Mouse (Mus musculus): ENCODE measurements around the gene Ctu2. TPM values are rescaled to one million over a fixed set of nuclear protein-coding genes. Genes with fewer than 3 reads are reported as not detected.
A peak's percentile ranks its signal among the peaks of the same experiment; 100 is the strongest.

Gene Ctu2
- total RNA-seq, 2 experiments from 2014 or later: 7.6 to 8.6 TPM

DNA sequence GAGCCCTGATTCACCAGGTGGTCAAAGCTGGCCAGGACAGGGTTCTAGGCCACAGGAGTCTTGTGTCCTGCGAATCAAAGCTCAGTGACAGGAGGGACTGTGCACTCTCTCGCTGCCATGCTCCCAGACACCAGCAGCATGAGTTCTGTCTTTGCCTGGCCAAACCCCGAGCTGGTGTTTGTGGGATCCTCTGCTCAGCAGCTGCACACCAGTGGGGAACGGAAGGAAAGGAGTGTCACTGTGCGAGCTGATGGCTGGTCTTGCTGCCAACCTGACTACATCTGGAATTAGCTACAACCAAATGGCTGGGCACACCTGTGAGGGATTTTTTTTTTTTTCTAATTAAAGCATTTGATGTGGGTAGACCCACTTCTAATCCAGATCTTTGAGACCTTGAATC is 5.3 kb upstream of the Ctu2 start:
- DNase-seq: no peak
- intact Hi-C loops (cut with DNase I; ENCODE audit: low total_unique reads): no loop called here

DNA sequence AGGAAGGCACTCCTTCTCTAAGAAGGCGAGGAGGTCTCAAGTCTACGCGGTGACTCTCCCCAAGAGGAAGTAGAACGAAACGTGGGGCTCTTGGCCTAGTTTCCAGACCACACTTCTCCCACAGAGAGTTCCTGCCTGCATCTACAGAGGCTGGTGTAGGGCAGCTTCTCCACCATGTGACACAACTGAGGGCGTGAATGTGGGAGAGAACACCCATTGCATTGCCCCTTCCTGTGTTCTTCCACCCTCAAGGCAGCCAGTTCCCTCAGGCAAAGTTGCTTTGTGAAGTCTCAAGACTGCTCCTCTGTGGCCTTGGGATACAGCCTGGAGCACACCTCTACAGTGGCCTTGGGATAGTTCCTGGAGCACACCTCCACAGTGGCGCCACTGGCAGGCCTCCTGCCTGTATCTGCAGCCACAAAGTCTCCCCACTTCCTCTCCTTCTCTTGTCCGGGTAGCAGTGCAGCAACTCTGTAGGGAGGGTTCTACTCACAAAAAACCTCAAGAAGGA is 2.0 kb upstream of the Ctu2 start:
- intact Hi-C loops (cut with DNase I; ENCODE audit: low total_unique reads): no loop called here
- no peak for DNase-seq

DNA sequence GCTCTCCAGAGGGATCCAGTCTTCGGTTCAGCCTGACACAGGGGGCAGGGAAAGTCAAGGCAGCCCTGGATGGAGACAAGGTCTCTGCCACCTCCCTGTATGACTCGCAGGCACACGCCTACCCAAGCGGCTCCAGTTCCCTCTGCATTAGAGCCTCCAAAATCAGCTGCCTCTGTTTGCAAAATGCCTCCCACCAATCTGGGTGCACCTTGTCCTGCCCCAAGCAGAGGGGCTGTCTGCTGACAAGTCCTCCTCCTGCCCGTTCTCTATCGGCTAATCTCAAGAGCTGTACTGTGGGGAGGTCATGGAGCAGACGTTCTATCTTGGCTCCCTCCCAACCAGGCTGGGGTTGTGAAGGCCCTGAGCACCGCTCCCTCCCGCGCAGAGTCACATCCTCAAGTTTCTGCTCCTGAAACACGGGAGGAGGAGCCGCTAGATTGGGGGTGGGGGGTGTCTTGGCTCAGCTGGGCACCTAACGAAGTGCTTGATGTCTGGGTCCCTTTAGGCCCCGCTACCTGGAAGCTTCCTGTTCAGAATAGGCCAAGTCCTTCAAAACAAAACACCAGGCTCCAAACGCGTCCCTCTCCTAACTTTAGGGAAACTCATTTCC is 887 bp upstream of the Ctu2 start:
- peak; percentile 34 for DNase-seq
- intact Hi-C loops (cut with DNase I; ENCODE audit: low total_unique reads): no loop called here

DNA sequence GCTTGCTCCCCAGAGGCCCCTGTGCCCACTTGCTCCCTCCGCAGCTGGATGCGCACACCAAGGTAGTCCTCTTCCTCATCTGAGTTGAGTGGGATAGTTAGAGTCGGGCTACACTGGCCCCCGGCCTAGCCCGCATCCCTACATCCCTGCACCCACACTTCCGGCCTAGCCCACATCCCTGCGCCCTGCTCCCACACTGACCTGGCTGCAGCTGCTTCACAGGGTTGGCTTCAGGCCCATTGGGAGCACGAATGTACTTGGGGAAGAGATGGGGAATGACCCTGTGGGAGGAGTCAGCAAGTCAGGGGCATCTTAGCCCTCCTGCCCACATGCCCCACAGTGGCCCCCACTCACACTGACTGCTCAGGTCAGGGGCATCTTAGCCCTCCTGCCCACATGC is 6.5 kb downstream of the Ctu2 start:
- intact Hi-C loops (cut with DNase I; ENCODE audit: low total_unique reads): no loop called here
- no peak for DNase-seq

DNA sequence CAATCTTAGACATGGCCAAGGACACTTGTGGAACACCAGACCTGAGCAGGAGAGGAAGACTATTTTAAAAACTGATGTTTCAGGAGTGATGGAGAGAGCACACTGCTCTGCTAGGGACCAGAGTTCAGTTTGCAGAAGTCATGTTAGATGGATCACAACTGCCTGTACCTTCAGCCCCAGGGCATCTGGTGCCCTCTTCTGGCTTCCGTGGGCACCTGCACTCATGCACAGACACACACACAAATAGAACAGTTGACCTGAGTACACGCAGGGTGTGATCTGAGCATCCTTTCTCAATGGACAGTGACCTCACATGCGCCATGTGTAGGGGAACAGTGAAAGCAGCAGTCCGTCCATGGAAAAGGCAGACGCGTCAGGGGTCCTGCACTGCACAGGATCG is 7.9 kb downstream of the Ctu2 start:
- intact Hi-C loops (cut with DNase I; ENCODE audit: low total_unique reads): no loop called here
- DNase-seq: no peak

DNA sequence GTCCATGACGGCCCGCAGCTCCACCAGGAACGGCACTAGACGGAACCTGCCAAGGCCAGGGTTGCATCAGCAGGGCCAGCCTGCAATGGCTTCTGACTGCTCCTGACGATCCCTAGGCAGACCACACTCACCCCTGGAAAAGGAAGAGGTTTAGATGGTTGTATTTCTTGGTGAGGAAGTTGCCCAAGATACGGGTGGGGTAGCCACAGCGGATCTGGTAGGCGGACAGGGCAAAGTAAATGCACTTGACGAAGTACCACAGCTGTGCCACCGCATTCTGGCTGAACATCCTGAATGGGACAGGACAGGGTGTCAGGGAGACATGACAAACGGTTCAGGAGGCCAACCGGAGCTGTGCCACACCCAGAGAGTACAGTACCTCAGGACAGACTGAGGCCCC is 8.9 kb downstream of the Ctu2 start:
- intact Hi-C loops (cut with DNase I; ENCODE audit: low total_unique reads): no loop called here
- no peak for DNase-seq

DNA sequence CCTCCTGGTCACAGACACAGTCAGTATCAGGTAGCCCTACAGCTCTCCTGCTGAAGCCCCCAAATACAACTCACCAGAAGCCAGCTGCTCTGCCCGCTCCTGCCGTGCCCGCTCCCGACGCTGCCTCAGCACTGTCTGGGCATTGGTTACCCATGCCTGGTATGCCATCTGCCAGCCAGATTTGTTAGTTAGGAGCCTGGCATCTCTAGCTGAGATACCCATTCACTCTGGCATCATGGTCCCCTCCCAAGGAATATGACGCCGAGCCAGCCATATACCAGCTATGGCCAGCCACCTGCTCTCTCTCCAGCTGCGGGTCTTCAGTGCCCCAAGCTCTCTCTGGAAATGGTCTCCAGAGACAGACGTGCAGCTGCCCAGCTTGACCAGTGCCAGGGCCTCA is 12.4 kb downstream of the Ctu2 start:
- intact Hi-C loops (cut with DNase I; ENCODE audit: low total_unique reads): no loop called here
- no peak for DNase-seq

DNA sequence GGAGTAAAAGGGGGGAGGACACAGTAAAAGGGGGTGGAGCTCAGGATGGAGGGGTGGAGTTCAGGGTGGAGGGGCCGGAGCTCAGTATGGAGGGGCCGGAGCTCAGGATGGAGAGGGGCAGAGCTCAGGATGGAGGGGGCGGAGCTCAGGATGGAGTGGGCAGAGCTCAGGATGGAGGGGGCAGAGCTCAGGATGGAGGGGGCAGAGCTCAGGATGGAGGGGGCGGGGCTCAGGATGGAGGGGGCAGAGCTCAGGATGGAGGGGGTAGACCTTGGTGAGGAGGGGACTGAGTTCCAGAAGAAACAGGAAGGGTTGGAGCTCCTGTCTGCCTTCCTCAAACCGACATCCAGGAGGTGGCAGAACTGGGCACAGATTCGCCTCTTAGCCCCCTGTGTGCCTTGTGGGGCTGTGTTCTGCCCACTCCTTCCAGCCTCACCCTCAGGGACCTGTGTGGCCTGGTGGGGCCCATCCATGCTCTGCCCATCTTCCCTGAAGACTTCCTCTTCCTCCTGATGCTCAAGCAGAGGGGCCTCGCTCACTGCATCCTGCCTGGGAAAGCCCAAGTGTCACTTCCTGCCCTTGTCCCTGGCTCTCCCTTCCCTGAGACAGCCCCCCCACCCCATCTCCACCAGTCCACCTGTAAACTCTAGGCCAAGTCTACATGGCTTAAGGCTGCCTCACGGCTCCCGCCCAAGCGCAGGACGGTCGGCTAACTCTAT is 21.2 kb downstream of the Ctu2 start:
- intact Hi-C loops (cut with DNase I; ENCODE audit: low total_unique reads): no loop called here
- no peak for DNase-seq

DNA sequence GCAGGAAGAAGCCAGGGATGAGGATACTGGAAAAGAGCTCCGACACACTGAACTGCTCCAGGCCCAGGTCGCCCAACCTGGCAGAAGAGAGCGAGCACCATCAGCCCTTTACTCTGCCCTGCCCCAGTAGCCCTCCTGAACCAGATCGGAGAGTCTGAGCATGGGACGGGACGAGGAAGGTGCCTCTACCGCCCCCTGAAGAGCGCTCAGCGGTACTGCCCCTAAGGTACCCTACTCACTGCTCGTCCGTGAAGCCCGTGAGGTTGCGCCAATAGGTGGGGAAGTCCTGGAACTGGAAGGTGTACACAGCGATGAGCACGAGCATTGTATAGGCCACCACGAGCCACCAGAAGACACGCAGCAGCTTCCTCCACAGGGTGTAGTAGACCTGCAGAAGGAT is 22.0 kb downstream of the Ctu2 start:
- no peak for DNase-seq
- intact Hi-C loops (cut with DNase I; ENCODE audit: low total_unique reads): no loop called here

DNA sequence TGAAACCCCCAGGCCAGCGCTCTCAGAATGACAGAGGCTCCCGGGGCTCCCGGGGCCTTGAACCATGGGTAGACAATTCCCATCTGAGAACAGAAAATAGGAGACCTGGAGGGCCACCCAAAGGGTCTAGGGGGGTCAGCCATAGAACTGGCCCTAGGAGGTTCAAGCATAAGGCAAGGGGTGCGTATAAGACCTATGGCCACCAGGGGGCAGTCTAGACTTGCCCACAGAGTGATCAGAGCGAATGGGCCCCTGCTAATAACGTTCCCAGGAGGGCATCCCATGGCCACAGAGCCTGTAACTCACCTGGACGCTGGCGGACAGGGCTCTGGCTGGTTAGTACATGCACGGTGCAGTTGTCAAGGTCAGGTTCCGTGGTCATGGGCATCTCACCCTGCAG is 24.9 kb downstream of the Ctu2 start:
- DNase-seq: peak; percentile 81
- intact Hi-C loops (cut with DNase I; ENCODE audit: low total_unique reads): loop anchor here (2.0 to 5.0 kb wide), 2 partner anchors 50 to 331 kb away; partner anchors contain the start of gene Piezo1

DNA sequence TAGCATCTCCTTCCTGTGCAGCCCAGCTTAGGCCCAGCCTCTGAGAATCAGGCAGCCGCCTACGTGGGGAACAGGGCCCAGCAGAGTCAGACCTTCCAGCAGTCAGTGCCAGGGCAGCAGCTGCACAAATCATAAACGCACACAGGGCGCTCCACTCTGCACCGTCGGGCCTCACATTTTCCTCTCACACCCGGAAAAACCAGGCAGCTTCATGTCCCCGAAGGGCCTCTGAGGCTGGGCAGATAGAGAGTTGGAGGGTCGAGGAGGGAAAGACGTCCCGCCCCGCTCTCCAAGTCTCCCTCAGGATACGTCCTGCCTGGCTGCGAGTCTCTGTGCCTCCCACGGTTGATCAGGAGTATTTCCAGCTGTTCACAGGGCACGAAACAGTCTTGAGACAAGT is 35.6 kb downstream of the Ctu2 start:
- intact Hi-C loops (cut with DNase I; ENCODE audit: low total_unique reads): no loop called here
- DNase-seq: peak; percentile 84

DNA sequence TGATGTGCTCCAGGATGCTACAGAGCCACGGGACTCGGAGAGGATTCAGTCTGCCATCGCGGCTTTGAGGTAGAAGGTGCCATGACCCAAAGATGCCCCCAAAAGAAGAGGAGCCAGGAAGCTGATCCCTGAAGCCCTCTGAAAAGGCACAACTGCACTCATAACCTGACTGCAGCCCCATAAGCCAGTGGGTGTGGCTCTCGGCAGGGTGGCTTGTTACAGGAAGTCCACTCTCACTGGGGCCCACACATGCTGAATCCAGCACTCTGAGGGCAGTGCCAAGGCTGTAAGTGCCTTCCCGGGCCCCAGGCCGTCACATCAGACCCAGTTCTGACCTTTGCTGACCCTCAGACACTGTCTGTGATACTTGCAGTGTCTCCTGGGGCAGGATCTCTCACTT is 36.4 kb downstream of the Ctu2 start:
- DNase-seq: no peak
- intact Hi-C loops (cut with DNase I; ENCODE audit: low total_unique reads): no loop called here

DNA sequence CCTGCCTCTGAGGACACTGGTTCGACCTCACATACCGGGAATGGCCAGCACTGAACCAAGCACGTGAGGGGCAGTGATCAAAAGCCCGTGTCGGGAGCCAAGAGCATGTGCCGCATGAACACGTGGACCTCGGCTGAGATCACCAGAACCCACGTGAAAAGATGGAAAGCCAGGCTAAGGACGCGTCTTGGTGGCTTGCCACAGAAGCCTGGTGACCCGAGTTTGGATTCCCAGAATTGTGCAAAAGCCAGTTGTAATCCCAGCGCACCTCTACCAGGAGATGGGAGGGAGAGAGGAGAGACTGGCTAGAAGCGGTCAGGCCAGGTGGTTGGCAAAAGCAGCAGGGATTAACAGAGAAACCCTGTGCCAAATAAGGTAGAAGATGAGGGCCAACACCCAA is 39.8 kb downstream of the Ctu2 start:
- intact Hi-C loops (cut with DNase I; ENCODE audit: low total_unique reads): no loop called here
- DNase-seq: no peak

DNA sequence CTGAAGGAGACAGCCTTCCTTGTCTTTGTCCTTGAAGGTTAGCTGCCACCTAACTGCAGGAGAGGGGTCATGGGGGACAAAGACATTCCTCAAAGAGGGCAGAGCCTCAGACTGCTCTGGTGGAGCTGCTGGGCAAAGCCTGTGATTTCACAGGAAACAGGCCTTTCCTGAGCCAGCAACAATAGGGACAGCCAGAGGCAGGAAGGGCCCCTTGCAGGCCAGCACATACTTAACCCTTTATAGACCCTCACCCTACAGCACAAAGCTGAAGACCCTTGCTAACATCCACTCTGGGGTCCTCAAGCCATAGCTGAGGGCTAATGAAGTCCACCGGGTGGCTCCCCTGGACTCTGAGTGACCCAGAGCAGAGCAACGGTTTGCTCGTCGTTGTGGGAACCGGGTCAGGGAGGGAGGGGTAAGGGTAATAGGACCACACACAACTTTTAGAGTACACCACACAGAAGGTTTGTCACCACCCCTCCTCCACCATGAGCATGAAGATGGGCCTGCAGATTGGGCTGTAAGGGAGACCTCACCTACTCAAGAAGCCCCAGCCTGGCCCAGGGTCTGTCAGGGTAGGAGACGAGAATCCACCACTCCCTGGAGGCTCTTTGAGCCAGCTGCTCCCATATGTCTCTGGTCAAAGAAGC is 41.7 kb downstream of the Ctu2 start:
- intact Hi-C loops (cut with DNase I; ENCODE audit: low total_unique reads): no loop called here
- no peak for DNase-seq

DNA sequence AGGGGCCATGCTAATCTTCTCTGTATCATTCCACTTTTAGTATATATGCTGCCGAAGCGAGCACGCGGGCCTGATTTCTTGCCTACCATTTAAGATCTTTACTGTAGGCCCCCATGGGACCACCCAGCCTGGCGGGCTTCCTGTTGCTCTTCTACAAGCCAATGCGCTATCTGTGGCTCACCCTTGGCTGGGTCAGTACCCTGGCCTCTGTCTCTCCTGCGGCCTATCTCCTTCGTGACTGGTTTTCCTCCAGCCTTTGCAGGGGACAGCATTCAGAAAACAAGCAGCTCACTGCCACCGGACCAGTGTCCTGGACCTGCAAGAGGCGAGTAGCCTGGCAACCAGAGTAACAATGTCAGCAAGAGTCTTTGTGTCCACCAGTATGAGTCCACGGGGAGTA is 44.7 kb downstream of the Ctu2 start:
- intact Hi-C loops (cut with DNase I; ENCODE audit: low total_unique reads): no loop called here
- no peak for DNase-seq

DNA sequence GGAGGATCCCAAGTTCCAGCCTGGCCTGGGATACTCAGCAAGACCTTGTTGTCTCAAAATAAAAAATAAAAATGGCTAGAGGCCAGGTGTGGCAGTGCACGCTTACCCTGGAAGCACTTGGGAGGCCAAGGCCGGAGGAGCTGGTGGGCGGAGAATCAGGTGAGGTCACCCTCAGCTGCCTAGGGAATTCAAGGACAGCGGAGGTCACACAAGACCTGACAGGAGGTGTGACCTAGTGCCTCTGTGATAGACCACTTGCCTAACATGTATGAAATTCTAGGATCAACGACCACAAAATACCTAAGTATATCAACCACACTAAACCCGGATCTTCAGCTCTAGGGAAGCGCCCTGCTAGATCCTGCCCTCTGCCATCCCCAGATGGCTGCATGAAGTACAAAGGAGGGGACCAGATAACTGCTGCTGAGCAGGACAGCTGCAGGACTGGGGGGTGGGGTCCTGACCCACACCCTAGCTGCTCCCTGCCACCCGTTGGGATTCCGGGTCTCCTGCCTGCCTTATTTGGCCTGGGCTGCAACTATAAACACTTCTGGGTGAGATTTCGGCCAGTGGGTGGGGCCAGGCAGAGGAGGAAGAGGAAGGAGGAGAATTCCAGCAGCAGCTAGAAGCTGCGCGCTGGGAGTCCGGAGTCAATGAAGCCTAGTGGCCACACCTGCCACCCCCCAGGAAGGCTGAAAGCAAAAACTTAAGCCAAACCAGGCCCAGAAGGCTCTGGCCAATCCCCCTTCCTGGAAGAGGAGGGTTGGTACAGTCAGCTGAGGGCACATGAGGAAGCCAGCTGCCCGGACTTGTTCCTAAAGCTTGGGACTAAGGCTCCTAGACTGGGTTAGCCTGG is 47.1 kb downstream of the Ctu2 start:
- intact Hi-C loops (cut with DNase I; ENCODE audit: low total_unique reads): no loop called here
- peak; percentile 55 for DNase-seq

DNA sequence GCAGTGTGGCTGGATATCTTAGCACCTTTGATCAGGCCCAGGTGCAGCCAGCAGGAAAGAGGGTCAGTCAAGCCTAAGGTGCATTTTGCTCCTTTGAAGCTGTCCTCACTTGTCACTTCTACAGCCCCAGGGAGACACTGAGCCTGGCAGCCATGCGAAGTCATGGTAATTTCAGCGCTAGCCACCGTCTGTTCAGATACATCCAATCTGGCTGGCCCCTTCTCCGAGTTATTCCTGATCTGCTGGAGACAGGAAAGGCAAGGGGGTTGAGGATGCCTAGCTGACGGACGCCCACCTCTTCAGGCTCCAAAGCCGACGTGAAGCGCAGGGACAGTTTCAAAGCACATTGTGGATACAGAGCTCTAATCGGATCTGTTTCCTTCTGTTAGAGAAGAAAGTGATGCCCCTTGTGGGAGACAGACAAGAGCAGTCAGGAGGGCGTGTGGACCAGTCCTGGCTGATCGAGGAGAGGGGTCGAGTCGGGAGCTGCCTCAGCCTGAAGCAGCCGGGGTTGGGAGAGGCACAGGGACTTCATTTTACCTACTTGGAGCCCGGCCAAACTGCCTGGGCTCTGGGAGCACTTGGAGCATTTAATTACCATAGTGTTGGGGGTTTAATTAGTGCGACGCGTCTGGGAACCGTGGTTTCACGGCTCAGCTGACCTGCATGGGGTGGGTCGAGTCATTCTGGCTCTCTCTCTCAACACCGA is 47.9 kb downstream of the Ctu2 start:
- intact Hi-C loops (cut with DNase I; ENCODE audit: low total_unique reads): no loop called here
- DNase-seq: no peak

DNA sequence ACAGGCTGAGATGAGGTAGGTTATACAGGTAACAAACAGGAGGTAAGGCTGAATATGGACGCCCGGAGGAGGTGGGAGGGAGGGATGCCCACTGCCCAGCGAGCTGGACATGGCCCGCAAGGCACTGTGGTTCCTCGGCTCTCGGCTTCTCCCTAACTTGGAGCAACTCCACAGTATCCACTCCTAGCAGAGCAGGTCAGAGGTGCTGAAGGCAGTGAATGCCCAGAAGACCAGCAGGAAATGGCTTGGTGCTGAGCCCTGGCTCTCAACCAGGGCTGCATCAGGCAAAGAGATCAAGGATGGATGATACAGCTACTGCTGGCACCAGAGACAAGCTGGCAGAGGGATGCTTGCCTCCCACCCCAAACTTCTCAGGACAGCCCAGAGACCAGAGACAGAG is 48.6 kb downstream of the Ctu2 start:
- DNase-seq: peak; percentile 41

DNA sequence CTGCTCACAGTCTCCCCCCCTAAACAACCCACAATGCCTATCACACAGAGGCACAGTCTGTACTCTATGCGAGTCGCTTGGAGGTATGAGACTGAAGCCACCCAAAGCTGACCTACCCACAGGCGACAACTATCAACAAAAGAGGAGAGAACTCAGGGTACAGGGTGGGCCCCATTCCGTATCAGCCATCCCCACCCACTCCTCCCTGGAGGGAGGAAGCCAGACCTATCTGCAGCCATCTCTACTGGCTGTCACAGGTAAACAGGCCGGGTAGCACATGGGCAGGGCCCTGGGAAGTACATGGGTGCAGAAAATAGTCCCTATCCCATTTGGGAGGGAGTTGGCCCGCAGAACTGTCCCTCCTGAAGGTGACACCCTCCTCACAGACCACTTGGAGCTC is 49.1 kb downstream of the Ctu2 start:
- DNase-seq: no peak
- intact Hi-C loops (cut with DNase I; ENCODE audit: low total_unique reads): no loop called here

More for the DNA sequence above, 48.6 kb downstream of the Ctu2 start:
- intact Hi-C loops (cut with DNase I; ENCODE audit: low total_unique reads): no loop called here
